Mouse (Mus musculus) spleen, adult 2 months (tissue): ENCODE results near the gene Ipmk. TPM values are rescaled to one million over a fixed set of nuclear protein-coding genes. Genes with fewer than 3 reads are reported as not detected.

Experiments
- DNase-seq, 2 experiments: peaks; one replicate each; pipeline versions ENCODE4 v3.0.0 to v3.0.0-alpha.2; 2012 to 2021; ENCODE audit warnings: low spot score in 2 of 2, low read depth in 1 of 2
- H3K27ac ChIP-seq: fragments of 200-500 bp; 2 replicates; pipeline ENCODE4 v1.5.1; 2012; ENCODE audit warnings: low read length, inconsistent platforms; ENCODE audit not compliant: insufficient read depth
- H3K27me3 ChIP-seq: fragments of 200-500 bp; 2 replicates; pipeline ENCODE4 v1.6.1; 2012; ENCODE audit warnings: mild to moderate bottlenecking, moderate library complexity, low read length, inconsistent platforms; ENCODE audit not compliant: control insufficient read depth, insufficient read depth
- H3K36me3 ChIP-seq: fragments of 200-500 bp; 2 replicates; pipeline ENCODE4 v1.6.1; 2012; ENCODE audit warnings: mild to moderate bottlenecking, low read length, inconsistent platforms; ENCODE audit not compliant: control insufficient read depth, insufficient read depth
- H3K4me1 ChIP-seq: fragments of 200-500 bp; 2 replicates; pipeline ENCODE4 v1.6.1; 2011; ENCODE audit warnings: inconsistent platforms; ENCODE audit not compliant: control insufficient read depth, insufficient read depth, insufficient read length
- H3K4me3 ChIP-seq: fragments of 200-500 bp; 2 replicates; pipeline ENCODE4 v1.5.1; 2011; ENCODE audit warnings: mild to moderate bottlenecking, inconsistent platforms; ENCODE audit not compliant: insufficient read depth, insufficient read length; ENCODE audit errors: extremely low read depth
- CTCF ChIP-seq: fragments of 200-500 bp; IDR thresholded peaks from 2 replicates; pipeline ENCODE4 v1.5.1; 2011; ENCODE audit warnings: mild to moderate bottlenecking, inconsistent platforms; ENCODE audit not compliant: insufficient read depth, insufficient read length, insufficient replicate concordance; ENCODE audit errors: extremely low read depth
- POLR2A ChIP-seq: fragments of 200-500 bp; IDR thresholded peaks from 2 replicates; pipeline ENCODE4 v1.6.1; 2011; ENCODE audit warnings: low read depth, low read length, inconsistent platforms
- WGBS: fragments of 180-500 bp; shearing (Covaris S2); methylation state at CpG from one replicate; pipeline ENCODE4 v1.1.7; 2018; 5-methylcytosine and 5-hydroxymethylcytosine counted together
- polyA plus RNA-seq: library from polyadenylated mRNA; depleted of rRNA; stranded (reverse); fragments of >200 nt; gene quantifications from 2 replicates; pipeline ENCODE4 v1.2.3, GENCODE M21; 2012

Gene Ipmk
- polyA plus RNA-seq, 1 experiment, result 4.5 TPM

DNA sequence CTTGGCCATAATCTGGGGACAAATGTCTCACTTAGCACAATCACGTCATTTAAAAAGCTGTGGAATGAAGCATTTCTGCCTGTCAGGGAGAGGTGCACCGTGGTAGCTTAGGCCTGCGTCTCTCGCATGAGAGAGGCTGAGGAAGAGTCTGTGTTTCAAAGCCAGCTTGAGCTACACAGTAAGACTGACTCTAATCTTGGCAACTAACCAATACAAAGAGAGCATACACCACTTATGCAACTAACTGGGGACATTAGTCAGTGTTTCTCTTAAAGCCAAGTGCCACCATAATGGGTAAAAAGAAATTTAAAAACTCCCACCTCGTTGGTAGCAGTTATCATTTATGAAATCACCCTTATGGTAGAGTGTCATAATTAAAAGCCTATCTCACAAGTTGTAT, 18.7 kb upstream of the Ipmk start:
- H3K4me1 ChIP-seq, result no peaks in the 10 kb centered on the region
- no peaks in the 10 kb centered on the region for H3K27me3 ChIP-seq
- no peak overlapping the region for H3K4me3 ChIP-seq
- WGBS, result 86% methylated on average over 5 of the region's 5 CpGs
- DNase-seq, result no peak
- TF ChIP-seq CTCF, result no peak
- no peak for TF ChIP-seq POLR2A
- H3K27ac ChIP-seq, result no peak overlapping the region
- peaks cover 8% of the 10 kb centered on the region for H3K36me3 ChIP-seq

DNA sequence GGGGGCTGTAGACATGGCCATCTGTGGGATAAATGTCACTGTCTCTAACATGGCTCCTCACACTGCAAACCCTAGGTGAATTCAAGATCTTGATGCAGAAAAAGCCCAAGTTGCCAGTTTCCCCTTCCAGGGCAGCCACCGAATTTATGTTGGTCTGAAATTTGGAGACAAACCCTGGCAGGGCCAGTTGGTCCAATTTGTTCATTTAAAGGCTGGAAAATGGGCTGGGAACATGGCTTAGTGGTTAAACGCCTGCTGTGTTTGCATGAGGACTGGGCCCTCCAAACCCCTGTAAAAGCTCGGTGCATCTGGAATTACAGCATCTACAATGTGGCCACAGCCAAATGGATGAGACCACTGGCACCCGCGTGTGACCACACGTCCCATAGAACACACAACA, 18.3 kb upstream of the Ipmk start:
- Histone ChIP-seq H3K4me1 (no peaks in the 10 kb centered on the region), H3K27me3 (no peaks in the 10 kb centered on the region), H3K27ac (no peak overlapping the region), H3K4me3 (no peak overlapping the region), H3K36me3 (peaks cover 8% of the 10 kb centered on the region)
- WGBS, result 92% methylated on average over 6 of the region's 6 CpGs
- no peak for DNase-seq
- TF ChIP-seq POLR2A (no peak), CTCF (no peak)

DNA sequence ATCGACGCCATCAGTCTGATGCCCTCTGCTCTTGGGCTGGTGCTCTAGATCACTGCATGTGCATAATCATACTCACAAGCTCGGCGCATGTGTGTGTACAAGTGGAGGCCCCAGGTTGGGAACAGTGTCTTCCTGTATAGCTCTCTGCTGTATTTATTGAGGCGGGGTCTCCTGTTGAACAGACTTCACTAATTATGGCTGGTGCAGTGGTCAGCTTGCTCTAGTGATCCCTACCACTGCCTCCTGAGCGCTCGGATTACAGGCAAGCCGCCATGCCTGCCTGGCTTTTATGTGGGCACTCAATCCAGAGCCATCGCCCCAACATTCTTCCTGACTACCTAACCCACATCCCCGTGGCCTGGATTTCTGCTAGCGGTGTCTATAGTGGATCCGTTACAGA, 17.5 kb upstream of the Ipmk start:
- WGBS, result 96% methylated on average over 12 of the region's 12 CpGs
- DNase-seq, result no peak
- Histone ChIP-seq H3K36me3 (peaks cover 8% of the 10 kb centered on the region), H3K27me3 (no peaks in the 10 kb centered on the region), H3K4me1 (no peaks in the 10 kb centered on the region), H3K4me3 (no peak overlapping the region), H3K27ac (no peak overlapping the region)
- no peak for TF ChIP-seq POLR2A
- no peak for TF ChIP-seq CTCF

DNA sequence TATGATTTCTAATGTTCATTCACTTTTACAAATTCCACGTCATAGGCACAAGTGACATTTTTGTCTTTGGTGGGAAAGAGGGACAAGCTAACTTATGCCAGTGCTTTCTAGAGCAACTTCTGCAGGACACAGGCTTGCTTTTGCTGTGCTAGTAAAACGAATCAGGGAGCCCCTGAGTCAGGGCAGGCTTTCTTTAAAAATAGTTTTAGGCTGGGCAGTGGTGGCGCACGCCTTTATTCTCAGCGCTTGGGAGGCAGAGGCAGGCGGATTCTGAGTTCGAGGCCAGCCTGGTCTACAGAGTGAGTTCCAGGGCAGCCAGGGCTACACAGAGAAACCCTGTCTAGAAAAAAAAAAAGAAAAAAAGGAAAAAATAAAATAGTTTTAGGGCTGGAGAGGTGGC, 15.7 kb upstream of the Ipmk start:
- 97% methylated on average over 7 of the region's 7 CpGs for WGBS
- Histone ChIP-seq H3K36me3 (peaks cover 14% of the 10 kb centered on the region), H3K4me1 (no peaks in the 10 kb centered on the region), H3K27me3 (no peaks in the 10 kb centered on the region), H3K4me3 (no peak overlapping the region), H3K27ac (no peak overlapping the region)
- no peak for TF ChIP-seq CTCF
- TF ChIP-seq POLR2A, result no peak
- DNase-seq, result no peak

DNA sequence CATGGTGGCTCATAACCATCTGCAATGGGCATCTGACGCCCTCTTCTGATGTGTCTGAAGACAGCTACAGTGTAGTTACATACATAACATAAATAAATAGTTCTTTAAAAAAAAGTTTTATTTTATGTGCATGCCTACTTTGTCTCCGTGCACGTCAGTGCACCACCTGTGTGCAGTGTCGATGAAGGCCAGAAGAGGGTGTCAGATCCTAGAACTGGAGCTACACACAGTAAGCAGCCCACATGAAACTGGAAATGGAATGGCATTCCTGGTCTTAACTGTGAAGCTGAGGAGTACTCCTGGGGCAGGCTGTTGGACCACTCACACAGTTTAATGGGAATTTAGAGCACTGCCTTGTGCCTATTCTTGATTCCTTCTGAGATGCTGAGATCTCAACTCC, 15.2 kb upstream of the Ipmk start:
- no peak for DNase-seq
- Histone ChIP-seq H3K36me3 (peaks cover 14% of the 10 kb centered on the region), H3K27me3 (no peaks in the 10 kb centered on the region), H3K4me3 (no peak overlapping the region), H3K4me1 (no peaks in the 10 kb centered on the region), H3K27ac (no peak overlapping the region)
- no peak for TF ChIP-seq POLR2A
- TF ChIP-seq CTCF, result no peak
- WGBS, result 94% methylated on average over 4 of the region's 4 CpGs

DNA sequence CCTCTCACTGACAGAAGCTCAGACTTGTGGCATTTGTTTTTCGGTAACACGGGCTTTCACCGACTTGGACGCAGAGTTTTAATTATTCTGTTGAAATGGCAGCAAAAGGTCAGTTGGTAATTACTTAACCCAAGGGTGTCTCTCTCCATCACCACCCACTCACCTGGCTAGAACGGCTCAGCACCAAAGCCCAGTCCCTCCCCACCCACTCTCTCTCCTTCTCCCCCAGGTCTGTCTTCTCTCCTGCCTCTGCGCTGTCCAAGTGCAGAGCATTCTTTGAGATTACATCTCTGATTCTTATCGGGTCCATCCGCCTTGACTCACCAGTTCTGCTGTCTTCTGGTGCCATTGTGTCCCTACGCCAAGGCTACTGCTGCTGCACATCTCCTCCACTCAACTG, 14.7 kb upstream of the Ipmk start:
- no peaks in the 10 kb centered on the region for H3K27me3 ChIP-seq
- H3K36me3 ChIP-seq, result peaks cover 14% of the 10 kb centered on the region
- TF ChIP-seq CTCF (no peak), POLR2A (no peak)
- H3K4me1 ChIP-seq, result no peaks in the 10 kb centered on the region
- no peak for DNase-seq
- no peak overlapping the region for H3K27ac ChIP-seq
- WGBS, result 91% methylated on average over 9 of the region's 9 CpGs
- no peak overlapping the region for H3K4me3 ChIP-seq

DNA sequence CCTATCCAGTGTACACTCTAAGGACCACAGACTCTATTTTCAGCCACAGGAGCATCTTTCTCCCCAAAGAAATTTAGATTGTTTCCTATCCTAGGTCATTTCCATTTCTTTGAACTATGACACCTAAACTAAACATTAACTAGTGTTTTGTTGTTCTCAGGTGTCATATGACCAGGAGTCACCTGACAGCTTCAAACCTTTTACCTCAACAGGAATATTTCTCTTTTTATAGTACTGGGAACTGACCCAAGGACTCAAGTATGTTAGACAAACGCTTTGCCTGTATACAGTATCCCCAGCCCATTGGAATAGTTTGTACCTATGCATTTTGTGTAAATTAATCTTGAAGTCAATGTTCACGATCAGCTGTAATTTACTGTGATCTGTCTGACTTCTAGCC, 9.8 kb upstream of the Ipmk start:
- Histone ChIP-seq H3K36me3 (peaks cover 7% of the 10 kb centered on the region), H3K4me1 (peaks cover 6% of the 10 kb centered on the region; the same call in 1 of the 2 replicates), H3K4me3 (no peak overlapping the region), H3K27me3 (no peaks in the 10 kb centered on the region), H3K27ac (no peak overlapping the region)
- WGBS, result 95% methylated on average over 2 of the region's 2 CpGs
- no peak for DNase-seq
- TF ChIP-seq CTCF, result no peak
- no peak for TF ChIP-seq POLR2A
